Mouse (Mus musculus) splenic B cell, adult 2 months (primary cell): ENCODE data around the gene Stk11ip.

Experiments used
- DNase-seq: peaks from one replicate; pipeline ENCODE4 v3.0.0-alpha.2; 2011; ENCODE audit warnings: low read depth, low spot score
- H3K27me3 ChIP-seq: 2 replicates; pipeline ENCODE4 v1.6.1; 2012; ENCODE audit warnings: mild to moderate bottlenecking, low read length, moderate library complexity, mixed read lengths; ENCODE audit not compliant: control insufficient read depth, poor library complexity, insufficient read depth, severe bottlenecking
- H3K36me3 ChIP-seq: 2 replicates; pipeline ENCODE4 v1.6.1; 2012; ENCODE audit warnings: mild to moderate bottlenecking, low read length, moderate library complexity, mixed read lengths; ENCODE audit not compliant: control insufficient read depth, poor library complexity, insufficient read depth, severe bottlenecking

Gene Stk11ip

GRCm38 (mm10) chr1:75561221-75561897, 40.0 kb downstream of the Stk11ip start:
- no peaks in the 10 kb centered on the region for H3K36me3 ChIP-seq
- H3K27me3 ChIP-seq = no peaks in the 10 kb centered on the region
- no peak for DNase-seq

GRCm38 (mm10) chr1:75561898-75562238, 40.5 kb downstream of the Stk11ip start:
- Histone ChIP-seq H3K27me3 (no peaks in the 10 kb centered on the region), H3K36me3 (no peaks in the 10 kb centered on the region)
- no peak for DNase-seq

DNA sequence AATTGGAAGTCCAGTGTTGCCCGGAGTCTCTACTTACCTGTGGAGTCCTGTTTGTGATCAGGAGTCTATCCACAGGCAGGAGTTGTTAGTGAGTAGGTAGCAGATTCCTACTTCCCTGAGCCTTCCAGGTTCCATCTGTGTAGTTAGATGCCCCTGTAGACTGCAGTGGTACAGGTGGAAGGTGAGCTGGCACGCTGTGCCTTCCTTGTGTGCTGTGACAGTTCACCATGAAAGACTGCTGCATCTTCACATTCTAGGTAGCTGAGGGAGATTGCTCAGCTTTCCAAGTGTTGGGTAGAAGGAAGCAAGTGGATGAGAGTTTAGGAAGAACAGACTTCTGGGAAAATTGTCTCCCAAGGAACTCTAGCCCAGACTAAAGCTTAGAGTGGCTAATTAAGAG, 42.8 kb downstream of the Stk11ip start:
- no peaks in the 10 kb centered on the region for H3K27me3 ChIP-seq
- DNase-seq = no peak
- H3K36me3 ChIP-seq = no peaks in the 10 kb centered on the region

GRCm38 (mm10) chr1:75564916-75565315, 43.6 kb downstream of the Stk11ip start:
- DNase-seq = peak; percentile 54

GRCm38 (mm10) chr1:75565616-75566015, 44.3 kb downstream of the Stk11ip start:
- no peaks in the 10 kb centered on the region for H3K36me3 ChIP-seq
- no peaks in the 10 kb centered on the region for H3K27me3 ChIP-seq
- DNase-seq = peak; percentile 89

More at GRCm38 (mm10) chr1:75564916-75565315, 43.6 kb downstream of the Stk11ip start:
- Histone ChIP-seq H3K36me3 (no peaks in the 10 kb centered on the region), H3K27me3 (no peaks in the 10 kb centered on the region)

DNA sequence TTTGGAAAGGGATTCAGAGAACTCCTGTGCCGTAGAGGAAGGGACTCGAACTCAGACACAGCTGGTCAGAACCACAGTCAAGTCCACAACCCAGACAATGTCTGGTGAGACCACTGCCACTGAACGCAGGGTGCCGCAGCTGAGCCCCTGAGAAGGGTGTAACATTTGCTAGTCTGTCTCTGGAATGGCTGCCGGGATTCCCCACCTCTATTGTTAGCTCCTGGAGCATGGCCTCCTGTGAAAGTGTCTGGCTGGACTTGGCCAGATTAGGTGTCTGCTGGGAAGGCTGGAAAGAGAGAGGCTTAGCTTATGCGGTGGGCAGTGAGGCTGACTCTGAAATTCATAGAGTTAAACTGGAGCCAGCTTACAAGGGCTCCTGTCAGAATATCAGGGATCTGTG, 49.1 kb downstream of the Stk11ip start:
- DNase-seq = no peak
- Histone ChIP-seq H3K27me3 (no peaks in the 10 kb centered on the region), H3K36me3 (no peaks in the 10 kb centered on the region)

- no peak for DNase-seq
- H3K36me3 ChIP-seq = no peaks in the 10 kb centered on the region
- H3K27me3 ChIP-seq = no peaks in the 10 kb centered on the region
Observed at GRCm38 (mm10) chr1:75572776-75573175, 51.4 kb downstream of the Stk11ip start.

DNA sequence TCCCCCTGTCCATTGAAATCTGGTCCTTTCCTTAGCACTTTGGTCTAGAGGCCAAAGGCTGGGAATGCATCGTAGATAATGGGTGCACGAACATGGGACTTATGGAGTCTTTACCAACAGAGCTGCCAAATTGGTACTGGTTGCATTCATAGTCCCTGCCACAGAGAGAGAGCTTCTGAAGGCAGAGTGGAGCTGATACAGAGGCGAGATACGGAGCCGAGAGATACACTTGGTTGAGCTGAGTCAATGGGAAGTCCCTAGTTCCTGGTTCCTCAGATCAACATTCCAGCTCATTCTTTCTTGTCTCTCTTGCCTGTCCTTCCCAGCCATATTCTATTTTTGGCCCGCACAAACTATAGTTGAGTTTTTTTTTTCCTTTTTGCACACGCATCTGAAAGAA, 52.4 kb downstream of the Stk11ip start:
- DNase-seq = no peak
- H3K36me3 ChIP-seq = no peaks in the 10 kb centered on the region
- no peaks in the 10 kb centered on the region for H3K27me3 ChIP-seq

DNA sequence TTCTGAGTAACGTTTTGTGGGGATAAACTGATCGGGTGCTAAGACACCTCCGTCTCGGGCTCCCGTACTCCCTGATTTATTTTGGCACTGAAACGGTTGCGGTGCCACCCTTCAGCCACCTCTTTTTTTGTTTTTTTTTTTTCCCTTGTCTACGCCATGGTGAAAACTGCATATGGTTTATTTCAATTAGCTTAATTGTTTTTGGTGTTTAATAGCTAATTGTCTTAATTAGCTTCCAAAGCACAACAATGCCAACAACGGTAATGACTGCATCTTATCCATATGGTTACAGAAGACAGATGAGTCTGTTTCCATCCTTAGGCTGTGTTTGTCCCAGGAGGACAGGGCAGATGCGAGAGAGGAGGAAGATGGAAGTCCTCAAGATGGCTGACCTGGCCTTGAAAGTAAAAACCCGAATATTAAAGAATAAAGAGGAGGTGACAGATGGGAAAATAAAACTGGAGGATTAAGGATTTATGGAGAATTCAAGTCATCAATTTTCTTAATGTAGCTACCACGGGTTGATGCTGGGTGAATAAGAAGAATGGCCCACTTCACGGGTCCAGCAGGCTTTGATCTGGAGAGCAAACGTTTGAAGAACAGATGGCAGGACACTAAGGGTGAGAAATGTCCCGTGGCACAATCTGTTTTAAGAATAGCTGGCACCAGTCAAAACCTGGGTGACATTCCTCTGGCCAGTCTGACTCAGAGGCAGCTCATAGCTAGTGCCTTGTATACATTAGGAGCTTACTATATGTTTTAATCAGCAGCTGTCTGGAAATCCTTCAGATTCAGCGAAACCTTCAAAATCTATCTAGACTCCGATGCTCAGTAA, 53.4 kb downstream of the Stk11ip start:
- no peak for DNase-seq
- Histone ChIP-seq H3K36me3 (no peaks in the 10 kb centered on the region), H3K27me3 (no peaks in the 10 kb centered on the region)

DNA sequence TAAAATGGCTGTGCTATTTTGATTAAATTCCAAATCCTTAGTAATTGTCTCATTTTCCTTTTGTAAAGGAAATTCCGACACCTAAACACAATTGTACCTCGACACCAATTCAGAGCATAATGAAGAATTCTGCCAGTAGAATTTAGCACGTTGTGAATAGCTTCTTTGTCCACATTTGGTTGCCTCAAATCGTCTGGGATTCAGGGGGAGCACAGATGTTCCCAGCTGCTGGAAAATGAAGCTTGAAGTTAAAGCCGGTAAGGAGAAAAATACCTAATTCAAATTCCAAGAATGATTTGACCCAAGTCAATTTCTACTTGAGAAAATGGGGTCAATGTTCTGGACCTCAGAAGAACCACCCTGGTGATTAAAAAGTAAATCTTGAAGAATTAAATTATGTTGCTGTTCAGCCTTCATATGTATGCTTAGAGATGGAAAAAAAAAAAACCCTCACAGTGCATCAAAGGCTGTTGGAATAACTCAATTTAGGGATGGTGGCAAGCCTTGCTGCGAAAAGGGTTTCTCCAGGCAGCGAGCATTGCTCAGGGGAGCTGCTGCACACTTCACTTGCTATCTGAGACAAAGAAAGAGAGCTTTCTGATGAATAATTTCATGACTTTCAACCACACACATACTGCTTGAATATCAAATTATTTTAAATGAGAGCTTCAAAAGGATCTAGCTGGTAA, 60.8 kb downstream of the Stk11ip start:
- H3K36me3 ChIP-seq = no peaks in the 10 kb centered on the region

GRCm38 (mm10) chr1:75582625-75582956, 61.3 kb downstream of the Stk11ip start:
- DNase-seq = no peak
- no peaks in the 10 kb centered on the region for H3K27me3 ChIP-seq
- no peaks in the 10 kb centered on the region for H3K36me3 ChIP-seq

More for the DNA sequence above, 60.8 kb downstream of the Stk11ip start:
- no peak for DNase-seq
- no peaks in the 10 kb centered on the region for H3K27me3 ChIP-seq

- H3K27me3 ChIP-seq = no peaks in the 10 kb centered on the region
- DNase-seq = no peak
- no peaks in the 10 kb centered on the region for H3K36me3 ChIP-seq
Observed at GRCm38 (mm10) chr1:75583034-75583433, 61.7 kb downstream of the Stk11ip start.

DNA sequence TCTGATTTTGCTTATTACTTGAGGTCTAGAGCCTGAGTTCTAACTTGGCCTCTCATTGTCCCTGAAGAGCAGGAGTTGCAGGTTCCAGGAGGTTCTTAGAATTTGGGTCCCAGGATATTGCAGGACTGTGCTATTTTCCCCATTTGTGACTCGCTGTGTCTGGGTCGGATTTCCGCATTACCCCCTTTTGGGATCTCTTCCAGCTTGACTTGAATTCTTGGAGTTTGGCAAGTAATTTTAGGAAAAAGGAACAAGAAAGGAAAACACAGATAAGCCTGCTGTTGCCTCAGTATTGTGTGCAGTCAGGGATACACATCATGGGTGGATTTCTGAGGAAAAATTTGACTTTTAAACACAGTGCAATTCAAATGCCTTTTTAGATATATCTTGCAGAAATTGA, 65.5 kb downstream of the Stk11ip start:
- Histone ChIP-seq H3K27me3 (no peaks in the 10 kb centered on the region), H3K36me3 (no peaks in the 10 kb centered on the region)
- no peak for DNase-seq
